Mouse (Mus musculus) G1E (cell line): ENCODE measurements around the gene Grk3.

Source experiments
- CTCF ChIP-seq: IDR thresholded peaks from 2 replicates; pipeline ENCODE4 v1.5.1; 2012; ENCODE audit warnings: low read depth, low read length, inconsistent platforms, mixed read lengths
- GATA1 ChIP-seq: IDR thresholded peaks from 2 replicates; pipeline ENCODE4 v1.6.1; 2012; ENCODE audit warnings: borderline replicate concordance, low read length, inconsistent platforms, mixed read lengths
- GATA2 ChIP-seq: IDR thresholded peaks from 2 replicates; pipeline ENCODE4 v1.6.1; 2012; ENCODE audit warnings: low read depth, low read length, inconsistent platforms, borderline replicate concordance
- TAL1 ChIP-seq: conservative IDR thresholded peaks from 2 replicates; pipeline ENCODE4 v1.6.1; 2012; ENCODE audit warnings: low read depth, low read length, inconsistent platforms, mixed read lengths

GRCm38 (mm10) chr5:113043531-113043930, 27.9 kb upstream of the Grk3 start:
- TF ChIP-seq CTCF, result no peak
- no peak for TF ChIP-seq GATA2
- no peak for TF ChIP-seq GATA1
- no peak for TF ChIP-seq TAL1
